Mouse (Mus musculus): ENCODE measurements around the gene Ms4a3.

Gene Ms4a3

GRCm38 (mm10) chr19:11640732-11641131, at the start of gene Ms4a3:
Gene Ms4a3 (minus strand): TSS chr19:11640851.
- no peak for DNase-seq

- DNase-seq = no peak
These were observed 20.9 kb upstream of the Ms4a3 start for GRCm38 (mm10) chr19:11661562-11661961.

DNA sequence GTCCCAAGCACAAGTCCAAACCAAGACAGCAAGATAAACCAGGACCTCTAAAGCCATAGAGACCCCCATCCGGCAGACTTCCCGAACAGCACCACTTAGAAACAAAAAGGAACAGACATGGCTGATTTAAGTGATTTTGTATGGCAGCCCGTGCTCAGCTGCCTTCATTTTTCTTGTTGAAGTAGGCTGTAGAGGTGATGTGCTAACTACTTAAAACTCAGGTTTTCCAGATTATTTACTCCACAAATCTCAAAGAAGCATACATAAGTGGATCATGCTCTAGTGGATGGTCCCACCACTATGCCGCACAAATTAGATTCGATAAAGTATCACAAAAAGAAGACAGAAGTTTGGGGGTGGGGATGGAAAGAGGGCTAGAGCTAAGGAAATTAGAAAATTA, 19.8 kb upstream of the Ms4a3 start, which contains the start of gene Oosp2:
Gene Oosp2 (minus strand): TSS at position 101 of the 400 bp plus-strand sequence.
- DNase-seq = no peak

GRCm38 (mm10) chr19:11659142-11659541, 18.5 kb upstream of the Ms4a3 start:
- DNase-seq = no peak

DNA sequence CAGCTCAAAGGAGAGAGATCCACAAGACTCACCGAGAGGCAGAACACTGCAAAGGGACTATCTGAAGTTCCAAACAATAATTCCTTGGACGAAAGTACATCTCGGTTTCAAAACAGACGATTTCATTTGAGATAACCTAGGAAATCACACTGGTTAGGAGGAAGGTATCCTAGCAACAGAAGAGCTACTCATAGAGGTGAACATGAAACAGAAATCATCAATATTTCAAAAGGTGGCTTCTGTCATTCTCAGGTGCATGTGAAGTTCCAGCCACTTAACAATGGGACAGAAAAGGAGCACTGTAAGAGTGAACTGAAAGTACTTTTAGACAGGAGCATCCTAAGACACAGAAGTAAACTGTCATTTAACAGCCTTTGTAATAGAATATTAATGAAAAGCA, 8.9 kb upstream of the Ms4a3 start:
- no peak for DNase-seq

- DNase-seq = no peak
These were observed 5.5 kb upstream of the Ms4a3 start for GRCm38 (mm10) chr19:11646166-11646565.

DNA sequence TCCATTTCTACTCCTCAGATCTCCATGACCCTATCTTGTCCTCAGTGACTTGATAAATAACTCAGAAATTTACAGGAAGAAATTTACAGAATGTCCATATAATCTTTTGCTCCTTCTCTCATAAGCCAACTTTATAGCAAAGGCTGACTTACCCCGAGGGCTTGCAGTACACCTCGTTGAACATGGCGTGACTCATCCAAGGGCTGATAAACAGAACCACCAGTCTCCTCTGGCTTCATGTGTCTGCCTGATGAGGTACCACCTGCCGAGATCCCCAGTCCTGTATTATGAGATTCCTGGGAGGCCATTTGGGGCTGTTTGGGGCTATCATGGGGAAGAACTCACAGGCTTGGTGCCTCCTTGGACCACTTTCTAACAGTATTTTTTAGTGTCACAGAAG, 1.6 kb downstream of the Ms4a3 start:
- DNase-seq = no peak

GRCm38 (mm10) chr19:11635572-11635971, 5.1 kb downstream of the Ms4a3 start:
- DNase-seq = no peak

DNA sequence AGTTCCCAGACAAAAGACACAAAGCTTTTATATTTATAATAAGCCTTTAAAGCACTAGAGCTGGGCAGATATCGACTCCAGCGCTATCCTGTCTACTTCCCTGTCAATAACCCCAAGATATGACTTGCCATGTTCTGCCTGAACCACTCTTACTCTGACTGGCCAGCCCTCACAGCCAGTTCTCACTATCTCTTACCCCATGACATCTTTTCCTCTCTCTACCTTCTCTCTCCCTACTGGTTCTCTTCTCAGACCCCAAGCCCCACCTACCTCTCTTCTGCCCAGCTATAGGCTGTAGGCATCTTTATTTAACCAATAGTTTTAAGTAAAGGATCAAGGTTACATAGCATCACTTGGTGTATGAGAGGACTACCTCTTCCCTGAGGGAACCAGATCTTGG, 6.3 kb downstream of the Ms4a3 start:
- DNase-seq = no peak

DNA sequence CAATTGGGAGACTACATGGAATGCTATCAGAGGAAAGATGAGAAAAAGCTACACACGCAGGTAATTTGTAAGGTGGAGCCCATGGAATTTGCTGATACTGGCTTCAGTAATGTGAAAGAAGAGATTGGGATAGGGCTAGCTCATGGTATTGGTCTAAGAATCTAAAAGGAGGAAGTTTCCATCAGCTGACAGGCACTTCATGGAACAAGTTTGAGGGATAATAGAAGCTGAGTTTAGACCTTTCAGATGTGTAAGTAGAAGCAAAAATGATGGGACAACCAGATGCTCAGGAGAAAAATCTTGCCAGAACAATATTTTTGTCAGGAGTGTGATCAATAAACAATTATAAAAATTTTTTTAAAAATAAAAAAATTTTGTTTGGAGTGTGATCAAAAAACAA, 6.9 kb downstream of the Ms4a3 start:
- DNase-seq = no peak

- no peak for DNase-seq
These were observed 15.4 kb downstream of the Ms4a3 start for GRCm38 (mm10) chr19:11625231-11625630.

- no peak for DNase-seq
These were observed 15.9 kb downstream of the Ms4a3 start for GRCm38 (mm10) chr19:11624800-11625199.

- DNase-seq = no peak
These were observed 17.1 kb downstream of the Ms4a3 start, which contains the start of gene Ms4a2 for GRCm38 (mm10) chr19:11623551-11623950. Gene Ms4a2 (minus strand): TSS chr19:11623719.

- no peak for DNase-seq
These were observed 22.7 kb downstream of the Ms4a3 start for GRCm38 (mm10) chr19:11617983-11618382.

DNA sequence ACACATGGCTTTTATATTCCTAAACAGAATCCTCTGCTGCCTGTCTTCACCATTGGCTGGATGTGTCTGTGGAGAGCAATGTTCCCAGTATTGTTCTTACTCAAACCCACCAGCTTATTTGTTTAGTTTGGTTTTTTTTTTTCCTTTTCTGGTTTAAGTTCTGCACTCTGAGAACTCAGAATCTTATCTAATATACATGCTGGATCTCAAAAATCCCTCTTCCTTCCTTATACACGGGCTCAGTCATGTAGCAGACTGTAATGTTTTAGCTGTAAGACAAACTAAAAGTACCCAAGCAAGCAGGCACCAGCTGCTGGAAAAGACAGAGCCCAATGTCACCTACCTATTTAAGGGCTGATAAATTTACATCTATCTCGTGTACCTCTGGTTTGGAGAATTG, 25.8 kb downstream of the Ms4a3 start:
- DNase-seq = no peak

GRCm38 (mm10) chr19:11613776-11614443, 26.7 kb downstream of the Ms4a3 start:
- DNase-seq = no peak

GRCm38 (mm10) chr19:11613084-11613483, 27.6 kb downstream of the Ms4a3 start:
- DNase-seq = no peak

- no peak for DNase-seq
These were observed 28.4 kb downstream of the Ms4a3 start for GRCm38 (mm10) chr19:11612293-11612692.

DNA sequence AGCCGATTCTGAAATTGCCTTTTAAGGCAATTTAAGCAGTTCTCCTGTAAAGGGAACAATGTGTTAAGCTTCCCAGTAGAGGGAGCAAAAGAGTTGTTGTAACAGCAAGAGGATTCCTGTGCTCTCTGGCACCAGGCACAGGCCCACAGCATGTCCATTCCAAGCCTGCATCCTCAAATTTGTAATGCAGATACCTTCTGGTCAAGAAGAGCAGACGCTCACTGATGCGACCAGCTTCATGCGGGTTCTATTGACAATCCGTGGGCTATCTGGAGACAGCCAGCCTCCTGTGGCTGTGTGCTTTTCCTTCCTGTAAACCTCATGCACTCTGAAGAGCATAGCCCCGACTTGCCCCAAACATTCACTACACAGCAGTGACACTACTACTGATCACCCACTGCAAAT, 29.1 kb downstream of the Ms4a3 start:
- peak; percentile 3 for DNase-seq

DNA sequence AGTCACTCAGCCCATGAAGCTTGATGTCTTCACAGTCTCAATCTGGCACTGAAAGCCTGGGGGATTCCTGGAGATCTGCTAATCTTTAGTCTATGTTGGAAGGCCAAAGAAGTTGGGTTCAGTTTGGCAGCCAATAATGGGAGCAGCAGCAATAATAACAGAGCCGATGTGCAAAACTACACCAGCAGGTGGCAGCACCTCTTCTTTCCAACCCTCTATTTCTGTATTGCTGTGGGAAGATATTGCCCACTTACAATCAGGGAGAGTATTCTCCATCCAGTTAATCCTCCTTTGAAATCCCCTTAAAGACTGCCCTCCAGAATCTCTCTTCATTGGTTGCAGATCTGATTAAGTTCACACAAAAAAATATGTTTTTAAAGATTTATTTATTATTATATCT, 32.5 kb downstream of the Ms4a3 start:
- peak; percentile 11 for DNase-seq

GRCm38 (mm10) chr19:11604603-11605002, 36.0 kb downstream of the Ms4a3 start, which contains the start of gene Ms4a6d:
Gene Ms4a6d (minus strand): TSS chr19:11604849.
- no peak for DNase-seq

- DNase-seq = no peak
These were observed 38.6 kb downstream of the Ms4a3 start for GRCm38 (mm10) chr19:11602026-11602425.

DNA sequence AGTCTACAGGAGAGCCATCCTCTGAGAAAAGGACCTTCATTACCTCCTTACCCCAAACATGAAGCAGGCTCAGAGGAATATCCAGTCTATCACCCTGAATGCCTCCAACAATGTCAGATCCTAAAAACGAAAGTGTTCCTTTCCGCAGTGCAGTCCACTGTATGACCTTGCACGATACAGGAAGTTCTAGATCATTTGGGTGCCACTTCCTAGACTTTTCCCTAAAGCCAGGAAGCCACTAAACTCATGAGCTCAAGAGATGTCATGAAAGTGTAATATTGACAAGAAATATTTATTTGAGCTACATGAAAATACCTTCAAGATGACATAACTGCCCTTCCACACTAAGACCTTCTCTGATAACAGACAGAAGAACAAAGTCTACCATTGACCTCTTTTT, 39.3 kb downstream of the Ms4a3 start:
- DNase-seq = no peak

GRCm38 (mm10) chr19:11589891-11590449, 50.7 kb downstream of the Ms4a3 start:
- no peak for DNase-seq

GRCm38 (mm10) chr19:11589205-11589604, 51.4 kb downstream of the Ms4a3 start:
- no peak for DNase-seq
